Mouse (Mus musculus) WW6 (cell line): Measurements from ENCODE around the gene Pex16.
"Not testable (repeated sequence)": the region's sequence is repeated elsewhere in the genome, so short reads cannot be mapped to it uniquely, and the experiment has no call there.

Experiments used
- DNase-seq: peaks from one replicate; pipeline ENCODE4 v3.0.0-alpha.2; 2013; ENCODE audit warnings: low read depth, low spot score

The Pex16 gene

GRCm38 (mm10) chr2:92388081-92388517 is 13.6 kb downstream of the Pex16 start:
- no peak for DNase-seq

- DNase-seq = peak; percentile 77
Observed at GRCm38 (mm10) chr2:92388891-92389641, 14.6 kb downstream of the Pex16 start.

DNA sequence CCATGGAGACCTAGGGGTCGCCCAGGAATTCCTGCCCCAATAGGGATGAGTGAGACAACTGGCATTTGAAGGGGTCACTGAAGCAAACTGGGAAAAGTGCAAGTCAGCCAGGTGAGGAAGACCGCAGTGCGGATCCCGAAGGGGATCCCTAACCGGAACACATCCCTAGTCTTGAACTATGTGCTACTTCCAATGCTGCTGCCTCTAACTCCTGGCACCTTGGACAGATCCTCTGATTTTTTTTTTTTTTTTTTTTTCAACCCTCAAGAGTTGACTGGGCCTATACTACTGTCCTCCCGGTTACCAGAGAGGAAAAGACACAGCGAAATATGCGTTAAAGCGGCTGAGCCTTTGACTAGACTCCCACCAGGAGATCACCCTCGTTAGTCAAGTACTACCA is 15.2 kb downstream of the Pex16 start:
- DNase-seq = no peak

- DNase-seq = no peak
Observed at GRCm38 (mm10) chr2:92390206-92390930, 15.9 kb downstream of the Pex16 start.

GRCm38 (mm10) chr2:92391116-92391515 is 16.6 kb downstream of the Pex16 start:
- no peak for DNase-seq

GRCm38 (mm10) chr2:92391703-92392317 is 17.3 kb downstream of the Pex16 start:
- DNase-seq = no peak

- DNase-seq = no peak
Observed at GRCm38 (mm10) chr2:92392318-92393264, 18.1 kb downstream of the Pex16 start.

GRCm38 (mm10) chr2:92395535-92395934 is 21.1 kb downstream of the Pex16 start:
- no peak for DNase-seq

- no peak for DNase-seq
Observed at GRCm38 (mm10) chr2:92397436-92397835, 23.0 kb downstream of the Pex16 start.

- DNase-seq = not testable (repeated sequence)
Observed at GRCm38 (mm10) chr2:92399877-92400276, 25.4 kb downstream of the Pex16 start.

- no peak for DNase-seq
Observed at GRCm38 (mm10) chr2:92400682-92401081, 26.2 kb downstream of the Pex16 start.

DNA sequence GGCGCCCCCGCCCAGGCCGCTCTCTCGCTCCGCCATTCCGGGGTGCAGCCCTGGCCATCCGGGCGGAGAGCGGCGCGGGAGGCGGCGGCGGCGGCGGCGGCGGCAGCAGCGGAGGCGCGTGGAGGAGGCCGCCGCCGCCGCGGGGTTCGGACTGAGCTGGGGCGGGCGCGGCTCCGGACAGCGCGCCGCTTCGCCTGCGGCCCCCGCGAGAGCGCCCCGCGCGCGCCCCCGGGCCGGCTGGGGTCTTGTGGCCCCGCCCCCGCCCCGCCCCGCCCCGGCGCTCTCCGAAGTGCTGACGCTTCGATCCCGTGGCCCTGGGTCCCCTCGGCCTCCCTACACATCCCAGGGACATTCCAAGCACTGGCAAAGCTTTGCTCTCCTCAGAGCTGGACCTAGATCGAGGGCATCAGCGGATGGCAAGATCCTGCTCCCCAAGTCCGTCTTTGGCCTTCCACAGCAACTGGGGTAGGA is 26.6 kb downstream of the Pex16 start, which contains the start of gene Mapk8ip1:
Gene Mapk8ip1, minus strand, starts transcription at position 173 of the 471 bp plus-strand sequence.
- no peak for DNase-seq

GRCm38 (mm10) chr2:92402591-92403326 is 28.3 kb downstream of the Pex16 start:
- no peak for DNase-seq

GRCm38 (mm10) chr2:92403776-92404319 is 29.4 kb downstream of the Pex16 start:
- DNase-seq = no peak

DNA sequence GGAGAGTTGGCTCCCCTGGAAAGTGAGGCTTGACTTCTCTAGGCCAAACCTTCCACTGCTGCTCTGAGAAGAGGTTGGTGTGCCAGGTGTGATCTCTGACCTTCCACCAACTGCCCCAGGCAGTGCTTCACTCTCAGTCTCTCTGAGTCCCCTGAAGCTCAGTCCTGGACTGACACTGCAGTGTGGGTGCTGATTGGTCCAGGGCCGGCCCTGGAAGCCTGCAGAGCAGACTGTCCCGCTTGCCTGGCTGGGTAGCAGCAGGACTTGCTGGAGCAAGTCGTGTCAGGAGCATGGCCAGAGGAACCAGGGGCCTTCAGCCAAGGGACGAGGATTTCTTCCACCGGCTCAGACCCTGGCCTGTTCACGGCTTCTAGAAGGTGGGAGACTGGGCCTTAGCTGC is 30.3 kb downstream of the Pex16 start:
- DNase-seq = no peak

- no peak for DNase-seq
Observed at GRCm38 (mm10) chr2:92405687-92406086, 31.2 kb downstream of the Pex16 start.

DNA sequence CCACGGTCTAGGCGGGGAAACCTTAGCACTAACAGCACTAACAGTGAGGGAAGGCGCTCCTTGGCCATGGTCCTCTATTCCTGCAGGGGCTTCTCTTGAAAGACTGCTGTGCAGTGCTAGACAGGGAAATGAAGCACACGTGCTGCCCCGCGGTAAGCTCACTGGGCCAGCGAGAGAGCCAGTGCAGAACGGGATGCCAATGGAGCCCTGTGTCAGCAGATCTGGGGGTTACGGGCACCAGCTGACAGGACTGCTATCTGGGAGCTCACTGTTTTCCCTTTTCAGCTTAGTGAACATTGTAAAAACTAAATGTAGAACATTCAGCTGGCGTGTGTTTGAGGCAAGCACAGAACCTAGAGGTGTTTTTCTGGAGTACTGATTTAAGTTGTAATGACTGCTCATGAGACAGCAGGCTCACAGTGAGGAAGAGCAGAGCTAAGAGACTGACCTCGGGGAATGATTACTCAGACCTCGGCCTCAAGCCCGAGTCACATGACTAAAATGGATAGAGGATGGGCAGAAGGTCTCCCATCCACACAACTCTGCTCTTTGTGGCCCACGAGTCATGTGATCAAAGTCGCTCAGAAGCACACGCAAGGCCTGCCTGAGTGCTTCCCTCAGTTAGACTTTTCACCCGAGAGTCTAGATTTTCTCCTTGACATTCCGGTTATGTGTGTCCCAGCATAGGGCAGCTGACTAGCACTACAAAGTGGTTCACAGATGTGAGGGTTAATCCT is 34.0 kb downstream of the Pex16 start:
- no peak for DNase-seq

DNA sequence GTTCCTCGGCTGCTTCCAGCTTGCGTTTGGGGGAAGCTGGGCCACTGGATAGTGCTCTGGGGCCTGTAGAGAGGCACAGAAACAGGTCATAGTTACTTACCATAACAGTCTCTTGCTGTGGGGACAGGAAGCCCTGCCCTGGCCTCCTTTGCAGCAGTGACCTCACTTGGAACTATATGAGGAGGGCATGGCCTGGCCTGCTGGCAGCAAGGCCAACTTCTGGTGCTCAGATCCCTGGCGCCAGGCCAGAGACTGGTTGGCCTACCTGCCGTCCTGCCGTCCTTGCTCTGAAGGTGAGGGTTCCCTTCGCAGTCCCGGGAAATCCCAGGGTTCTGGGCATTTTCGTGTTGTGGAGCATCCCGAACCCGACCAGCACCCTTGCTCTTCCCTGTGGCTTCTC is 37.2 kb downstream of the Pex16 start:
- DNase-seq = no peak

- no peak for DNase-seq
Observed at GRCm38 (mm10) chr2:92421723-92422387, 47.4 kb downstream of the Pex16 start.
